Mouse (Mus musculus) adrenal gland, postnatal 4 days (tissue): ENCODE results near the gene Hpse. TPM values are rescaled to one million over a fixed set of nuclear protein-coding genes. Genes with fewer than 3 reads are reported as not detected.

Source experiments
- DNase-seq, 2 experiments: peaks; one replicate each; pipeline ENCODE4 v3.0.0; 2021 to 2022; ENCODE audit warnings: low spot score in 2 of 2, mixed read lengths in 2 of 2
- total RNA-seq, 2 experiments: library from RNA; stranded (reverse); gene quantifications; 2 replicates each; pipeline ENCODE4 v1.2.3; 2021

The Hpse gene
- total RNA-seq, 2 experiments from 2014 or later: 2.0 to 2.3 TPM

DNA sequence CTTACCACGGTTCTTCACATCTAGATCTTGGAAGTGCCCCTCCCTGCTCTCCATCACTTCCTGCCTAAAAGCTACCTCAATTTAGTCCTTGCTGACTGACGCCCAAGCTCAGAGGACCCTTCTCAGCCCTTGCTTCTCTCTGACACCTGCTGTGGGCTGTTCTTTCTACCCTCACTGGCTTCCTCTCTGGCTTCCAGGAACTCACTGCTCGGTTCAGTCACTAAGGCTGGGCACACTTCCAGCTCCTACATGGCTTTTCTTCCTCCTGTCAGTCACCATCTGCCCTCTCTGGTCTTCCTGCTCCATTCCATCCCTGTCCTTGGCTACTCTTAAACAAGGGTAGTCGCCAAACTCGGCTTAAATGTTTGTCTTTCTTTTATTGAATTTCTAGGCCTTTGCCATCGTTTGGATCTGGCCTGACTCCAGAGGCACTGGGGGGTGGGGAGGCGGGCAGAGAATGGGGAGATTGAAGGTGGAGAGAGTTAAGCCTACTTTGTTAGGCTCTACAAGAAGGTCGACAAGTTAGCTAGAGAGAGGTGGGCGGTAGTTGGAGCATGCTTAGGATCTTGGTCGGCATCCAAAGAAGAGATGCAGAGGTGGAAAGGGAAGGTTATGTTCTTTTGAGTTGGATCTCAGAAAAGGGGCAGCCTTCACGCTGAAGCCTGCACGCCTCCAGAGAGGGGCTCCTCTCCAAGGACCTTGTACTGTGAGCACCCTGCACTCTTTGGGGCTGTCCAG is 76.1 kb downstream of the Hpse start:
- DNase-seq: no peak

DNA sequence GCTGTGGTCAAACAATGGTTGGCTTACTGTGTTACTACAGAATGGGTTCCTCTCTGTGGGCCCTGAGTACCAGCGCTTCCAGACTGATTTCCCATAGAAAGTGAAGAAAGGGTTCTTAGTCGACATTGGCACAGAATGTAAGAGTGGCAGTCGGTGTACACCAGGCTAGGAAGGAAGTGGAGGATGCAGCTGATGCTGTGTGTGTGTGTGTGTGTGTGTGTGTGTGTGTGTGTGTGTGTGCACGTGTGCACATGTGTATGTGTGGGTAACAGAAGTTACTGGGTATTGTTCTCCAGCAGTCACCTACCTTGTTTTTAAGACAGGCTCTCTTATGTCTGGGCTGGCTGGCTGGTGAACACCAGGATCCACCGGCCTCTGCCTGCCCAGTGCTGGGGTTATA is 77.2 kb downstream of the Hpse start:
- DNase-seq: no peak

DNA sequence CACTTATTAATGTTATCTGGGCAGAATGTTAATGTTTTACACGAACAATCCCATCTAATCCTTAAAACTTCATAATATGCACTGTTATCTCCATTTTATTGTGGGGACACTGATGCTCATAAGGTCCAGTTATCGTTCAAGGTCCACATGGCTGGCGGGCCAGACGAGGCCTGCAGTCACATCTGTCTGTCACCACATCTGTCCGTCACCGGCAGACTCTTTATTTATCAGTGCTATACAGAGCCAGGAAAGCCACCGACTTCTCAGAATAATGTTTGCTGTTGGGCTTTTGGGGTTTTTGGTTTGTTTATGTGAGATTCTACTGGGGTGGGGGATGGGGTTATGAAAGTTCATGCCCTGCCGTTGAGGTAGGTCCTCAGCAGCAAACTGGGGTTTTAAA is 81.0 kb downstream of the Hpse start:
- no peak for DNase-seq

DNA sequence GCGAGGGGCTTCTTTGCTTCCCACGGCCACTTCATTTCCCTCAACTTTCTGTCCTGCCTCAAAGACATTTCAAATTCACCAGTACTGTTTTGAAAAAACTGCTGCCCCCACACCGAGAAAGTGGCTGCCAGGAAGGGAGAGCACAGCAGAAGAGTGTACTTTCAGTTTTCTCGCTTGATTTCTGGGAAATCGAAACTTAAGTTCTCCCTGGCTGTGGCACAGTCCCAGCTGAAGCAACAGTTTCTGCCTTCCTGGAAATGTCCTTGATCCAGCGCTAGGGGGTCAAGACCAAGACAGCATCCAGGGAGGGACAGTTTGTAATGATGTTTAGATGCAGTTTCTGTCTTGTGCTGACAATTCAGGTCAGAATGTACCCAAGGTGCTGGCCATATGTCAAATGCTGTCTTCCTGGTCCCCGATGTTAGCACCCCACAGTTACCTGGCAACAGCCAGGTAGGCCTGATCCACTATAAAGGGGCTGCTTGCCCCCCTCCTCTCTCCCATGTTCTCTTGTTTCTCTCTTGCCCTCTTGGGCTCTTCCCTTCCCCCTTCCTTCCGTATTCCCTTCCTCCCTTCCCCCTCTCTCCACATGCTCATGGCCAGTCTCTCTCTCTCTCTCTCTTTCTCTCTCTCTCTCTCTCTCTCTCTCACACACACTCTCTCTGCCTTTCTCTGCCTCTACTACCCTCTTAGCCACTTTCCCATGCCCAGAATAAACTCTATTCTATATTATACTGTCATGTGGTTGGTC is 82.5 kb downstream of the Hpse start:
- no peak for DNase-seq

DNA sequence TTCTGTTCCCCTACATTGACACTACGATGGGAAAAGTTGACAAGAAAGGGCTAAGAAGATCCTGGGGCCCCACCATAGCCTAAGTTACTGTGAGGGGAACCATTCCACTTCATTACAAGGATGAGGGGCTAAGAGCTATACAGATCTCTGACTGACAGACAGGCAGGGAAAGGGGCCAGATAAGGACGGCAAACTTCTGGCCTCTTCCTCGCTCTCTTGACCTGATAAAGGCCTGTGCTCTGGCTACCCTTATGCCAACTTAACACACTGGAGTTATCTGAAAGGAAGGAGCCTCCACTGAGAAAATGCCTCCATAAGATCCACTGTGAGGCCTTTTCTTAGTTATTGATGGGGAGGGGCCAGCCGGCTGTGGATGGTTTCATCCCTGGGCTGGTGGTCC is 83.6 kb downstream of the Hpse start:
- no peak for DNase-seq

DNA sequence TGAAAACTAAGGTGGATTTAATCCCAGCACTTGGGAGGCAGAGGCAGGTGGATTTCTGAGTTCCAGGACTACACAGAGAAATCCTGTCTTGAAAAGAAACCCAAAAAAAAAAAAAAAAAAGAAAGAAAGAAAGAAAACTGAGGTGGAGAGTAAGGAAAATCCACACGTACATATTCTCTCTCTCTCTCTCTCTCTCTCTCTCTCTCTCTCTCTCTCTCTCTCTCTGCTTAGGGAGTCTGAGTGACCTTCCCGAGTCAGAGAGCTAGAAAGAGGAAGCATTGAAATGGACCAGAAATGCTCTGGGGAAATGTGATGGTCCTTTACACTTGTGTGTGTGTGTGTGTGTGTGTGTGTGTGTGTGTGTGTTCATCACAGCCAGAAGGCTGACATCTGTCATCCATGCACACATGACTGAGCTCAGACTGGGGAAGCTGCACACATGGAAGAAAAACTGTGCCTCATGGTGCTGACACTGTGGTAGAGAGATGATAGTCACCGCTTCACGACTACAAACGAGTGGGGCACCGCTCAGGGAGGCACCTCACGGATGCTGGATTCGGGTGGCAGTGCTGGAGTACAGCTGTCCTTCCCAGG is 84.5 kb downstream of the Hpse start:
- no peak for DNase-seq

DNA sequence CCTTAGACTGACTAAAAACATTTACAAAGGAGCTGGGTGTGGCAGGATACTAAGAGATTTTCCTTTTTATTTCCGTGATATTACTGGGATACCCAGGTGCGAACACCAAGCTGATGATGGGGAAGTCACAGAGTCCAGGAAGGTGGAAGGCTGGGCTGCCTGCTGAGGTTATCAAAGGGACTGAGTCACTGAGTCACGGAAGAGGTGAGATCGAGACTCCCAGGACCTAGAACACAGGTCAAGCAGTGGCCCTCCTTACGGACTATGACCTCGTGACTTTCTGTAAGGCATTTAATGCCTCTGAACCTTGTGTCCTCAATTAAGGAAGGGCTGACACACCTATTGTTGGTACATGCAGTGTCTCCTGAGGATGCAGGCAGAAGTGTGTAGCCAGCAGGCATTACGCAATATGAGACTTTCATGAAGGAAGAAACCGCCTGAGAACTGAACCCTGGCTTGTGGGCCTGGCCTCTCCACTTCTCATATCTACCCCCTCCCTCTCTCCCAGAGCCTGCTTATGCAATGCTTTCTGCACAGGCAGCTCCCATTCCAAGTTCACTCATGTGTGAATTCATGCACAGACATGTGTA is 86.9 kb downstream of the Hpse start:
- DNase-seq: no peak

Other genes with a start within 250 kb of the Hpse start
- gene Lin54, start 219.1 kb downstream of the Hpse start, total RNA-seq: 10 to 100 TPM; 15.7 to 19.2 TPM
- 10 to 100 TPM; 78.6 to 80.2 TPM for gene Cops4, start 201.4 kb downstream of the Hpse start, total RNA-seq
- gene Plac8, start 147.5 kb downstream of the Hpse start, total RNA-seq: 10 to 100 TPM; 16.7 to 21.5 TPM
- 10 to 100 TPM; 56.4 to 57.1 TPM for gene Coq2, start 44.6 kb downstream of the Hpse start, total RNA-seq
- 10 to 100 TPM; 16.0 to 16.1 TPM for gene Helq, start 78.9 kb upstream of the Hpse start, total RNA-seq
- gene Mrps18c, start 78.9 kb upstream of the Hpse start, total RNA-seq: 100 to 1,000 TPM; 116 to 122 TPM
- gene Abraxas1, start 101.2 kb upstream of the Hpse start, total RNA-seq: 10 to 100 TPM; 23.4 to 24.7 TPM
- gene Gpat3, start 126.0 kb upstream of the Hpse start, total RNA-seq: 1 to 10 TPM; 6.8 to 7.3 TPM